Mouse (Mus musculus) midbrain, postnatal 0 days (tissue): ENCODE measurements around the gene Tlk2. TPM values are rescaled to one million over a fixed set of nuclear protein-coding genes. Genes with fewer than 3 reads are reported as not detected.
A peak's percentile ranks its signal among the peaks of the same experiment; 100 is the strongest.

Experiments
- ATAC-seq: fragments of 200-750 bp; cut with Nextera tagmentation; 2 replicates; pipeline ENCODE4 v1.8.0; 2017; ENCODE audit warnings: moderate number of reproducible peaks, mild to moderate bottlenecking, moderate TSS enrichment, moderate library complexity; ENCODE audit not compliant: low FRiP score
- DNase-seq: peaks from one replicate; pipeline ENCODE4 v3.0.0-alpha.2; 2015; ENCODE audit warnings: low spot score
- H3K27ac ChIP-seq: fragments of 300-500 bp; sonication (generic); 2 replicates; pipeline ENCODE4 v1.5.1; 2014; ENCODE audit warnings: low read depth, mild to moderate bottlenecking, low read length, mixed read lengths
- H3K27me3 ChIP-seq: fragments of 300-500 bp; sonication (generic); 2 replicates; pipeline ENCODE4 v1.6.1; 2014; ENCODE audit warnings: low read length, control low read depth, mixed read lengths; ENCODE audit not compliant: insufficient read depth
- H3K36me3 ChIP-seq: fragments of 300-500 bp; sonication (generic); 2 replicates; pipeline ENCODE4 v1.6.1; 2014; ENCODE audit warnings: low read length, control low read depth, mixed read lengths; ENCODE audit not compliant: insufficient read depth
- H3K4me1 ChIP-seq: fragments of 300-500 bp; sonication (generic); 2 replicates; pipeline ENCODE4 v1.6.1; 2014; ENCODE audit warnings: mild to moderate bottlenecking, control low read depth, antibody characterized with exemption, low read length, mixed read lengths; ENCODE audit not compliant: insufficient read depth
- H3K4me2 ChIP-seq: fragments of 300-500 bp; sonication (generic); 2 replicates; pipeline ENCODE4 v1.6.1; 2014; ENCODE audit warnings: low read depth, mild to moderate bottlenecking, low read length, mixed read lengths; ENCODE audit not compliant: poor library complexity, severe bottlenecking
- H3K4me3 ChIP-seq: fragments of 300-500 bp; sonication (generic); 2 replicates; pipeline ENCODE4 v1.5.1; 2014; ENCODE audit warnings: low read depth, mild to moderate bottlenecking, low read length, moderate library complexity
- H3K9ac ChIP-seq: fragments of 300-500 bp; sonication (generic); replicated peaks from 2 replicates; pipeline ENCODE4 v1.6.1; 2014; ENCODE audit warnings: mild to moderate bottlenecking, low read length, moderate library complexity, mixed read lengths; ENCODE audit not compliant: poor library complexity, severe bottlenecking
- H3K9me3 ChIP-seq: fragments of 300-500 bp; sonication (generic); 2 replicates; pipeline ENCODE4 v1.6.1; 2016; ENCODE audit warnings: low read length, control low read depth
- CTCF ChIP-seq: IDR thresholded peaks from 2 replicates; pipeline ENCODE4 v1.5.1; 2016; ENCODE audit warnings: antibody characterized with exemption, mild to moderate bottlenecking
- WGBS: fragments of 180-500 bp; shearing (Covaris S2); extraction: QIAGEN DNeasy Blood & Tissue Kit; methylation state at CpG from one replicate; pipeline ENCODE4 v1.1.7; 2014; 5-methylcytosine and 5-hydroxymethylcytosine counted together
- polyA plus RNA-seq: library from polyadenylated mRNA; unstranded; fragments of >200 nt; fragmentation: Nextera tagmentation; extraction: Ambion mirVana; gene quantifications from 2 replicates; pipeline ENCODE4 v1.2.1, GENCODE M21; 2015
- total RNA-seq: library from RNA; depleted of rRNA; stranded (reverse); fragments of >200 nt; gene quantifications from 2 replicates; pipeline ENCODE4 v1.2.3, GENCODE M21; 2014

The Tlk2 gene
- total and polyA plus RNA-seq, 2 experiments from 2014 or later = 15.3 to 66.5 TPM

DNA sequence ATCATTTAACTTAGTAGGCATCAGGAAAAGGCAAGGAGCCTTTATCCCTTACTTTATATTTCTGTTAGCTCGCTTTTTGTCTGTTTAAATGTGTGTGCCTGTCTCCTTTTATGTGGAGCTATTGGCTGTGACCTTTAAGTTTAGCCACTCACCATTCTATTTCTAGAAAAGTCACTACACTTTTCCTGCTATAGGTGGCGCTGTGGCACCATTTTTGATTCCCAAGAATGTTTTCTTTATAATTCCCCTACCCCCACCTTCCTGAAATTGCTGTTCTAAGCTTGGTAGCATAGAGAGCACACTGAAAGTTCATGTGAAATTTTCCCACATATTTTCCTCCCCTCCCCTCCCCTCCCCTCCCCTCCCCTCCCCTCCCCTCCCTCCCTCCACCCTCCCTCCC, 91.5 kb downstream of the Tlk2 start:
- H3K27me3 ChIP-seq = no peaks in the 10 kb centered on the region
- no peaks in the 10 kb centered on the region for H3K9me3 ChIP-seq
- TF ChIP-seq CTCF = peak; percentile 76
- H3K4me1 ChIP-seq = no peaks in the 10 kb centered on the region
- H3K4me2 ChIP-seq = no peak overlapping the region
- ATAC-seq = no peak
- 18% methylated on average over 2 of the region's 2 CpGs for WGBS
- no peak overlapping the region for H3K27ac ChIP-seq
- H3K9ac ChIP-seq = no peak overlapping the region
- H3K4me3 ChIP-seq = no peak overlapping the region
- peaks cover 23% of the 10 kb centered on the region for H3K36me3 ChIP-seq
- peak; percentile 73 for DNase-seq

DNA sequence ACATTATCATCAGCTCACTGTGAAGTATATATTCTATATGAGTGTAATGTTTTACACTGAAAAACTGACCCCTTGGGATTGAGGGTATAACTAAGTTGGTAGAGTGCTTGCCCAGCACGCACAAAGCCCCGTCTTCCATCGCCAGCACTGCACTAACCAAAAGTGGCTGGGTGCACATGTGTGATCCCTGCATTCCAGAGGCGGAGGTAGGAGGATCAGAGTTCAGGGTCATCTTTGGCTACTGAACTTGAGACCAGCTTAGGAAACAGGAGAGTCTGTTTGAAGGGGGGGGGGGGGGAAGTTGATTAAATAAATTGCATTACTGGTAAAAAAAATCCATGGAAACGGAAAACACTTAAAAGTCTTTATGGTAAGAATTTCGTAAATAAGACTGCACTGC, 101.8 kb downstream of the Tlk2 start:
- H3K36me3 ChIP-seq = peaks cover 46% of the 10 kb centered on the region
- no peaks in the 10 kb centered on the region for H3K4me1 ChIP-seq
- H3K9ac ChIP-seq = no peak overlapping the region
- H3K27me3 ChIP-seq = no peaks in the 10 kb centered on the region
- H3K27ac ChIP-seq = no peak overlapping the region
- TF ChIP-seq CTCF = no peak
- no peak for DNase-seq
- 91% methylated on average over 6 of the region's 6 CpGs for WGBS
- ATAC-seq = no peak
- H3K4me2 ChIP-seq = no peak overlapping the region
- no peak overlapping the region for H3K4me3 ChIP-seq
- no peaks in the 10 kb centered on the region for H3K9me3 ChIP-seq

DNA sequence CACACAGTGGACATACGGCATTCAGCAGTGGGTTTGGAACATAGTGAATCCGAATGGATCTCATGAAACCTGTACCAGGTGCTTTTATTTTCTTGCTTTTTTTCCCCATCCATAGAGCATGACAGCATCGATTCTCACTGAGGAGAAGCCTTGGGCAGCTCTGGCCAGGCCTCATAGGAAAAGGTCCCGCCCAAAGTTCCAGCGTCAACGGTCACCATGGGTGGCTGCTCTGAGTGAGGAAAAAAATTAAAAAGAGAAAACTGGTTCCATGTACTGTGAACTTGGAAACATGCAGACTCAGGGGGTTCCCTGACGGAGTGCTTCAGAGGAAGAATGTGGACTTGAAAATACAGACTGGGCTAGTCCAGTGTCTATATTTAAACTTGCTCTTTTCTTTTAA, 102.7 kb downstream of the Tlk2 start:
- Histone ChIP-seq H3K27ac (no peak overlapping the region), H3K9me3 (no peaks in the 10 kb centered on the region), H3K4me1 (no peaks in the 10 kb centered on the region), H3K4me3 (no peak overlapping the region), H3K27me3 (no peaks in the 10 kb centered on the region), H3K9ac (no peak overlapping the region), H3K36me3 (peaks cover 42% of the 10 kb centered on the region), H3K4me2 (no peak overlapping the region)
- ATAC-seq = no peak
- WGBS = 93% methylated on average over 7 of the region's 7 CpGs
- DNase-seq = no peak
- no peak for TF ChIP-seq CTCF

DNA sequence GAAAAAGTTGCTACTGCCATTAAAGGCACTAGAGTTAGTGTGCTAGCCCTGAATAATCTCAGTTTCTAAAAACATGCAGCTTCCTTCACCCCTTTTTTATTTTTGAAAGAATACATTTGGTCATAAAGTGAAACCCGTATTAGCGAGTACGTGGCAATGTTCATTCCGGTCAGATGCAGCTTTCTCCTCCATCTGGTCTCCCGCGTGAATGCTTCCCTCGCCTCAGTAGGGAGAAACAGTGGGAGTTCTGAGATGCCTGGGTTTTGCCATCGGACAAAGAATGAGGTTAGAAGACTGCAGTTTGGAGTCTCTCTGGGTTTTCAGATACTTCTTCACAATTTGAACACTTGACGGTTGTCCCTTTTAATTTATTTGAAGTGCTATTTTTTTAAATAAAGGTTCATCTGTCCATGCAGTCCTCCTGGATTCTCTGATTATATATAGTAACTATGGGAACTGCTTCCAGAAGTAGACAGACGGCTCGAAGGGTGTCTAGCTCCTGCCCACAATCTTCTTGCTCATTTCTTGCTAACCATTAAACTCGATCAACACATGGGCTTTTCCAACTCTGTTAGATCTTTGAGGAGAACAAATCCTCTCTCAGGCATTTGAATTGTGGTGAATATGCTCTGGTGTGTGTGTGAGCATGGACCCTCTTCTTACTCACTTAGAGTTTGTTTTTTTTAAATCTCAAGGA, 103.3 kb downstream of the Tlk2 start:
- ATAC-seq (no peak), DNase-seq (no peak)
- WGBS = 74% methylated on average over 12 of the region's 12 CpGs
- no peak for TF ChIP-seq CTCF
- H3K4me1 ChIP-seq = no peaks in the 10 kb centered on the region
- no peak overlapping the region for H3K27ac ChIP-seq
- peaks cover 37% of the 10 kb centered on the region for H3K36me3 ChIP-seq
- no peak overlapping the region for H3K9ac ChIP-seq
- H3K9me3 ChIP-seq = no peaks in the 10 kb centered on the region
- no peak overlapping the region for H3K4me3 ChIP-seq
- H3K27me3 ChIP-seq = no peaks in the 10 kb centered on the region
- H3K4me2 ChIP-seq = no peak overlapping the region

DNA sequence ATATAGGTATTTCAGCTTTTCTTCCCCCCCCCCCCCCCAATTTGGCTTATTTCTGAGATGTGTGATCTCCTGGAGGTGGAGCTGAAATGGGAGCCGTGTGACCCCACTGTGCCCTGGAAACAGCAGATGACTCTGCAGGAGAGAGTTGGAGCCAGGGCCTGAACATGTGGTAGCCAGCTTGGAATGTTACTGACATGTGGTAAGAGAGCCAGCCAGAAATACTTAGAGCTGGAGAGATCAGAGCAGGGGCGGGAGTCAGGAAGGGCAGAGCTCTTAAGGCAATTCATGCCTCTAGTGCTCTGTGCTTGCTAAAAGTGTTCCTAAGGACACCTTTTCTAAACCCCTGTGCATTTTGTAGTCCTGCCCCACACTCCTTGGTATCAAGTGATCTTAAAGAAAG, 103.9 kb downstream of the Tlk2 start:
- DNase-seq = peak; percentile 17
- no peak overlapping the region for H3K4me3 ChIP-seq
- no peak for TF ChIP-seq CTCF
- H3K27ac ChIP-seq = no peak overlapping the region
- no peak overlapping the region for H3K4me2 ChIP-seq
- no peak overlapping the region for H3K9ac ChIP-seq
- H3K9me3 ChIP-seq = no peaks in the 10 kb centered on the region
- peaks cover 33% of the 10 kb centered on the region for H3K36me3 ChIP-seq
- no peaks in the 10 kb centered on the region for H3K4me1 ChIP-seq
- ATAC-seq = no peak
- no peaks in the 10 kb centered on the region for H3K27me3 ChIP-seq
- WGBS = 87% methylated on average over 2 of the region's 2 CpGs

DNA sequence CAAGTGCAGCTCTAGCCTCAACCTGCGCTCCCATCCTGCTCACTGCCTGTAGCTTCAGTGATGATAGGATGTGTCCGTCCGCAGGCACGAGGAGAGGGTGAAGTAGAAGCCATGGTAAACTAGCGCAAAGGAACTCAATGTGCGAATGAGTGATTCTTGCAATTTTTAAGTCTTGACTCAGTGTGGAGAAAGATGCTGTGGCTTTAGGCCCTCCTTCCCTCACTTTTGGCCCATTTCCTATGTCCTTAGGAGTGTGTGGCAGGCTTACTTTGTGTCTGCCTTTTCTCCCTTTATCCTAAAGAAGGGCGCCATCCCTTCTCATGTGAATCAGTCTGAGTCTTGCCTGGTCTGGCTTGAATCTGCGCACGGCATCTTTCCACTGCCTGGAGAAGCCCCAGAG, 104.4 kb downstream of the Tlk2 start:
- WGBS = 93% methylated on average over 9 of the region's 9 CpGs
- no peak for TF ChIP-seq CTCF
- no peak overlapping the region for H3K4me2 ChIP-seq
- H3K9me3 ChIP-seq = no peaks in the 10 kb centered on the region
- H3K27ac ChIP-seq = no peak overlapping the region
- DNase-seq = no peak
- no peaks in the 10 kb centered on the region for H3K4me1 ChIP-seq
- peaks cover 28% of the 10 kb centered on the region for H3K36me3 ChIP-seq
- no peak for ATAC-seq
- H3K4me3 ChIP-seq = no peak overlapping the region
- no peaks in the 10 kb centered on the region for H3K27me3 ChIP-seq
- H3K9ac ChIP-seq = no peak overlapping the region
